Mouse (Mus musculus) spleen, postnatal 14 days (tissue): ENCODE data around the gene Ifnk.

ENCODE experiments used
- DNase-seq, 2 experiments: peaks; one replicate each; pipeline ENCODE4 v3.0.0; 2021 to 2022; ENCODE audit warnings: low spot score in 2 of 2

Gene Ifnk

GRCm38 (mm10) chr4:35189794-35190193 is 37.9 kb downstream of the Ifnk start:
- no peak for DNase-seq

- no peak for DNase-seq
Observed at GRCm38 (mm10) chr4:35192725-35193124, 40.9 kb downstream of the Ifnk start.

- no peak for DNase-seq
Observed at GRCm38 (mm10) chr4:35201700-35202099, 49.8 kb downstream of the Ifnk start.
